Mouse (Mus musculus) kidney, postnatal 4 days (tissue): ENCODE data around the gene Gm10322.

Experiments used
- DNase-seq, 2 experiments: peaks; one replicate each; pipeline ENCODE4 v3.0.0; 2021; ENCODE audit warnings: mixed read lengths in 2 of 2

Gene Gm10322

DNA sequence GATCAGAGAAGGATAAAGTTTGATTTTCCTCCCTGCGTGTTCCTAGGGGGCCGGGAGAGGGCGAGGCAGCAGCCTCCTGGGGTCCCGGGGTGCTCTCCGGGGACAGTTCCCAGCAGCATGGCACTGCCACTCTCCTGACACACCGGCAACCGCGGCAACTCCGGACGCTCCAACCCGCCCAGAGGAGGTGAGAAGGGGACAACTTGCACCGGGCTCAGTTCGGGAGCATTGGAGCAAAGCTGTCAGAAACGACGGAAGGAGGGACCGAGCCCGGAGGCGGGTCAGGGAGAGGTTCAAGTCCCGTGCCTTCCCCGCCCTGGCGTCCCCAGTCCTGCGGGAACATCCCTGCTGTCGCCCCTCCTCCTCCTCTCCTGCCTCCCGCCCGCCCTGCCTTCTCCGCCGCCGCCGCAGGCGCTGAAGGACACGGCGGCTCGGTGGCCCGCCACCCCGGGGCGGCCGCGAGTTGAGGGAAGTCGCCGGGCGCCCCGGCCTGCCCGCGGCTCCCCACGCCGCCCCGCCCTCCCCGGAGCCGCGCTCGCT is at the start of gene Gm10322:
Gene Gm10322, plus strand, starts transcription at position 83 of the 540 bp plus-strand sequence.
- DNase-seq, result peak; percentile 74 to 85

DNA sequence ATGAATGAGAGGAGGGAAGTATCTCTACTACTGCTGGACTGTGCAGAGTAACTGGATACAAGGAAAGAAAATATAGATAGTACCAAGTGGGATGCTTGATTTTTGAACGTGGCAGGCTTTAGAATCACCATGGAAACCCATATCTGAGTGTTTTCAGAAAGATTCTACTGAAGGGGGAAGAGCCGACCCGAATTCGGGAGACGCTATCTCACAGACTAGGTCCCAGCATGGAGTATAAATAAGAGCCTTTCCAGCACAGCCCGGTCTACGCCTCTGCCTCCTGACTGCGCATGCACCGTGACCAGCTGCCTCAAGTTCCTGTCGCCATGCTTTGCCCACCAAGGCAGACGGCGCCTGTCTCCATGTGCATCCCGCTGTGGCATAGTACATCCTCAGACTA is 48.9 kb upstream of the Gm10322 start:
- no peak for DNase-seq

DNA sequence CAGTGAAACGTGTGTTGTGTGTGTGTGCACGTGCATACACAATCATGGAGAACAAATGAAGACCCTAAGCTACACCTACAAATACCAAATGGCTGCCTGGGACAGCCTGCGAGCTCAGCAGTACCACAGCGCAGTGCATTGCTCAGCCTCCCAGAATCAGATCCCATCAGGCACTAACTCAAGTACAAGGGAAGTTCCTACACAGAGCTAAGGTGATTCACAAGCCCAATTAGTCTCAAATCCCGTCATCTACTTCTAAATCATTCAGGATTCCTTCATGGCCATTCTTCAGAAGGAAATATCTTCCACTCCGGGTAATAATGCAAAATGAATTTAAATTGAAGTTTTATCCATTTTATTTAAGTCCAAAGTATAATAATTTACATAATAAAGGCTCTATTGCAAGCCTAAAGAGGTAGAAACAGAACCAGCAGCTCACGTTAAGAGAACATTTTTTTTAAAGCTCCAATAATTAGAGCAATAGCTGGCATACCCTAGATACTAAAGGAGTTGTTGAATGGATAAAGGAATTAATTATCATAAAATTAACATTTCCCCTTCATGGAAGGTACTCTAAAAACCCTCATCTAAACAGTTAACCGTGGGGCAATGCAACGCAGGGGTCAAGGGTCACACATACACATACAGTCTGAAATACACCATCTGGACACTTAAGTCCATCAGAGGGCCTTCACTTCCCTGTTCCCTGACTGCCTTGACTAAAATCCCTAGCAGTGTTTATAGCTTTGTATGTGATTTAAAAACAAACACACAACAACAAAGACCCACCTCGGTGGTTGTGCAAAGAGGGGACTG is 47.0 kb upstream of the Gm10322 start:
- DNase-seq, result no peak

DNA sequence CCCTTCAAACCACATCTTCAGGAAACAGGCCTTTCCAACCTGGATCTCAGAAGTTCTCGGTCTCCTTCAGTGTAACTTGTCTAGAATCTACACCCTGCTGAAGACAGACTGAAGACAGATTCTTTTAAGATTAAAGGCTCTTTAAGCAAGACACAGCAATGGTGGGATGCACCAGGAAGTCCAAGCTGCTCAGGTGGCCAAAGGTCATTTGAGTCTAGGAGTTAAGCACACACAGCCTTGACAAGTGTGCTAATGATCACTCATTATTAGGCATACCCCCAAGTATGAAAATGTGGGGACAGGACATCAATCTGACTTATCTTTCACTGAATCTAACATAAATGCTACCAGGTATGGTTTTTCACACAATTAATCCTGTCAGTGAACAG is 46.4 kb upstream of the Gm10322 start:
- no peak for DNase-seq

DNA sequence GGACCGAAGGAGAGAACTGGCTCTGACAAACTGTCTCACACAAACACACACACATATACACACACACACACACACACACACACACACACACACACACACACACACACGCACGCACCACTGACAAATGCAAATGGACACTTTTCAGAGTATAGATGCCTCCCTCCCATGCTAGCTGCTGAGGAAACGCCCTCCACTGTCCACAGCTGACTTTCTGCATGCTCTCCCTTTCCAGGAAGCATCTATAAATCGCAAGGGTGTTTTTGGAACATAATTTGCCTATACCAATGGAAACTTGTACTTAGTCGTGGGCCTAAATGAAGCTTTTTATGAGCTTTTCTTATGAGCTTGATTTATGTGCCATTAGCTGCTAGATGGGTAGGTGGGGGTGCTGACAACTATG is 45.5 kb upstream of the Gm10322 start:
- DNase-seq, result no peak

DNA sequence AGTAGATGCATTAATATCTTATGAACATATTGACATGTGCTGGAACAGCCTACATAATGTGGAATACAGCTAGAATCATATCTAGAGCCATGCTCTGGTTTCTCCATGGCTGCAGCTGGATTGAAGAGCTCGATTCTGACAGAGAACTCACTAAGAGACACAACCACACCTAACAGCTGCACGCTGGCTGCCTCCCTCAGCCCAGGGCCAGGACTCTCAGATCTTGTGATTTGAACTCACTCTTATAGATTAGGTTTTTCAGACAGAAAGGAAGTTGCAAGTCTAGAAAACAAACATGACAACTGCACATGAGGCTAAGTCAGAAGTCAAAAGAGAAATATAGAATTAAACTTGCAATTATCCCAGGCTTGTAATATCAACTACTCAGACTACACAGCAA is 45.1 kb upstream of the Gm10322 start:
- no peak for DNase-seq

DNA sequence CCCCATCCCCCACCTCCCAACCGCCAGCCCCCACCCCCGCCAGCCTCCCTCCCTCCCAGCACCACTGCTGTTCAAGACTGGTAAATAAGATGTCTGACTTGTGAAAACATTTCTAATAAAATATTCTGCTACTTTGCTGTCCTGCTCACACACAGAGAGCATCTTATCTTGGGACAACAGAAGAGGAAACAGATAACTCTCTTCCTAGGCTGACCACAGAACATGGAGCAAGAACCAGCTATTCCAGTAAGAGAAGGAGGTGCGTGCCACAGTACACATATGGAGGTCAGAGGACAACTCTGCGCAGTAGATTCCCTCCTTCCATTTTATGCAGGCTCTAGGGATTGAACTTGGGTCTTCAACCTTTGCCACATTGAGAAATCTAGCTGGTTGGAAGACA is 44.6 kb upstream of the Gm10322 start:
- DNase-seq, result no peak

DNA sequence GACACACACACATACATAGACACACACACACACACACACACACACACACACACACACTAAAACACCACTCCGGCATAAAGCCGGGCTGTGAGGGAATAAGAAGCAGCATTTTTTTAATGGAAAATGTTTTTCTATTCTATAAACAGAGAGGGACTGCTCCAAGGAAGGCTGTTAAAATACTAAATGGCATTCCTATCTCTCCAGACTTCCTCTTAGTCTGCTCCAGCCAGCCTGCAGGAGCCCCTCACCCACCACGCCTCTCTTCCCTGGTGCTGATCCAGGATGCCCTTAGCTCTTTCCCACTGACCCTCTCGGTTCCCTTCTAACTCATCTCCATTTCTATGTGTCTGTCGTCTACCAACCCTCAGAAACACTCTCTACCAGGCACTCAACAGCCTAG is 43.9 kb upstream of the Gm10322 start:
- no peak for DNase-seq

DNA sequence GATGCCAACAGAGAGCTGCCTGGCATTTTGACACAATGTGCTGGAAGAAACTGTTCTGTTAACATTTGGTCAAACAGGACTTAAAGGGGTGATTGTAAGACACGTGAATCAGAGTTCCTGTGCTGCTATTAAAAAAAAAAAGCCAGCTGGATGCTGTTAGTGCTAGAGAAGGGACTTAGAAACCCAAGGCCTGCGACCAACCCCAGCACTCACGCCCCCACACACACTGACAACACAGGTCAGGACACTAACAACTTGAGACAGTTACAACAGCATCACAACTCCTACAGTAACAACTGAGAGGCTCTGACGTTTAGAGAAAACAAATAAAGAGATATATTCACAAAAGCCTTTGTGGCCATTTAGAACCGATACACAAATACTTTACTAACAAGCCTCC is 39.6 kb upstream of the Gm10322 start:
- peak; percentile 28 to 37 for DNase-seq

DNA sequence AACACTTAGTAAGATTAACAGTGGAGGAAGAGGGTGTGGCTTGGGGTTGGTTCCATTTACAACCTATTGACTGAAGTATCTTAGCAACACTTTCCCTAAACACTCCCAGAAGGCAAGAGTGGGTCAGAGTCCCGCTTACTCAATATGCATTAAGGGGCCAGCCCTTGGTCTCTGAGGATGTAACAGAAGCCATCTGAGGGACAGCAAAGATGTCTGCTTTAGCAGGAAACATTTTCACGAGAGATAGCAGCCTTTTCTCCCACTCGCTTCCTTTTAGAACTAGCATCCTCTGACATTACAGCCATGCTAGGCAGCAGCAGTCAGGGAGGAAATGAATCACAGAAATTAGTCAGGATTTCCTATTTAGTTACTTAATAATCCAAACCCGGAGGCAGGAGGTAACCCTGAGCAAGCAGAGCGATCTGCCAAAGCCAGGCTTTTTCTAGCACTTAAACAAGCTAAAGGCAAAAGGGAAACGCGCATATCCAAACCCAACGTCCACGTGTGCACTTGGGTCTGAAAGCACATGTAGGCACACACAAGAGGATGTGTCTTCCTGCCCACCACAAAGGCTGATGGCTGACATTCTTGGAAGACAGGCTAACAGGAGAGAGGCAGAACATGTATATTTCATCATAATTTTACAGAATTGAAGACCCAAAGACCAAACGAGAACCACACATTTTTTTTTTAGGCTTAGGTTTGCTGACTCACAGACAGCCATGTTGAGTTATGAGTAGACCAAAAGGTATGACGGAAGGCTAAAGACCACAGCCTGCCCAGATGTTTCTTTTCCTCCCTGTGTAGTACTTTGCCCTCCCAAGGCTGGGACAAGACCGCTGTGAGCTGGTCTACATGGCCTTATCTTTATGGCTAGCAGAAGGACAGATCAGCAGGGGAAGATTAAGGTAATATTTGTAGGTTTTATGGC is 37.7 kb upstream of the Gm10322 start:
- peak; percentile 32 to 59 for DNase-seq

DNA sequence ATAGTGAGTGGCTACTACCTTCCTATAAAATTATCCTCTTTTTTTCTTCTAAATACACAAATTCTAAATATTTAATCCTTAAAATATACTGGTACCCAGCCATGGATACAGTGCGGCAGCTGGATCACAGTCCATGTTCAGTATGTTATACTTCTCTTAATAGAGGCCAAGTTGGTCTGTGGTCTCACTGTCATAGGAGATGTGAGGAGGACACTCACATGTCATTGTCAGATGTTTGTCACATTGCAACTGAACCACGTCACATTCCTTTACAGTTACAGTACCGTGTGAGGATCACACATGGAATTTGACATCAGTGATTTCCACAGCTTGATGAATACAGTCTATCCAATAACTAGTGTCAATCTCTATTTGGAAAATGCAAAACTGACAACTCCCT is 36.2 kb upstream of the Gm10322 start:
- no peak for DNase-seq

DNA sequence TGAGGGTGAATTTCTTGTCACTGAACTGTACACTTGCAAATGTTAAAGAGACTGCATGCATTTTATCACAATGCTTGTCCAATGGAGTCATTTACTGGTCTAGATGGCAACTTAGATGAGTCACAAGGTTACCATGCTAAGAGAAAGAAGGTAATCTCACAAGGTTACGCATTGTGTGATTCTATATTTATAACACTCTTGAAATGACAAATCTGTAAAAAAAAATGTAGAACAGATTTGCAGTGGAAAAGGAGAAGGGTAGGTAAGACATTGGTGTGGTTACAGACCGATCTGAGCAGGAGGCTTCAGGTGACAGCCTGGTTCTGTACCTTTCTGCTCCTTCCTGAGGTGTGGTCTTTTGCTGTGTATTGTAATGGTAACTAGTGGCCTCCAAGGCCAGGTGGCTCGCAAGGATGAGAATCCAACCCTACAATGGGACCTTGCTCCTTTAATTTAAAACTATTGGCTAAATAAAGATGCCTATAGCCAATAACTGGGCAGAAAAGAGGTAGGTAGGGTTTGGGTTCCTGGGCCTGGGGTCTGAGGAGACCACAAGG is 35.2 kb upstream of the Gm10322 start:
- no peak for DNase-seq

DNA sequence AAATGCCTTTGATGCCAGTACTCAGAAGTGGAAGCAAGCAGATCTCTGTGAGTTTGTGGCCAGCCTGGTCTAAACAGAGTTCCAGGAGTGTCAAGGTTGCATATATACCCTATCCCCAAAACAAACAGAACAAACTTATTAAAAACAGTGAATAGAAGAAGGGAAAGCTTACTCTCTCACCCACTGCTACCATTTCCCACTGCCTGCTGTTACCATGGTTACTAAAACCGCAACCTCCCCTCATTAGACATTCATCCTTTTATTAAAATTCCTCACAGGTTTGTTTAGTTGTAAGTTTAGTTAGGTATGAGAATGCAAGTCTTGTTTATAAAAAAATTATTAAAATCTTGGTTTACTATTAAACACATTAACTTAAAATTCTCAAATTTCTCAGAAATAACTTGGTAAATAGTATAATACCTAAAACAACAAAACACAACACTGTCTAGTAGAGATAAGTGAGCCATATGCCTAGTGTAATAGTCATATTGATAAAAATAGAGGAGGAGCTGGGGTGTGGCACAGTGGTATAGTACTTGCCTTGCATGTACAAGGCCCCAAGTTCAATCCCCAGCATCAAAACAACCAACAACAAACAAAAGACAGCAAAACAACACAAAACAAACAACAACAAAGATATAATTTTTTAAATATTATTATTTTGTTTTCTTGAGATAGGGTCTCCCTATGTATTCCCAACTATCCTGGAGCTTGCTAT is 33.9 kb upstream of the Gm10322 start:
- DNase-seq, result no peak

DNA sequence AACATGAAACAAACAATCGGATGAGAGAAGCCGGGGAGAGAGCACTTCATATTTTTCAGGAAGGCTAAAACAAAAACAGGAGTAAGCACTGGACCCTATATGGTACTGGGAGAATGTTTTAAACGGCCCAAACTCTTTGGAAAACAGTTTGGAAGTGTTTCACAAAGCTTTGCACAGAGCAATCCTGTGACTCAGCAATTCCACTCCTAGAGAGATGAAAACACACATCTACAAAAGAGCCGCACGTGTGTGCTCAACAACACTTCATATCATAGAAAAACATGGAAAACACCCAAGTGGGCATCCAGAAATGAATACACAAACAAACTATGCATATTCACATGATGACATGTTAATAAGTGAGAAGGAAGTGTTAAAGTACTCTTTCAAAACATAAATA is 30.2 kb upstream of the Gm10322 start:
- no peak for DNase-seq

DNA sequence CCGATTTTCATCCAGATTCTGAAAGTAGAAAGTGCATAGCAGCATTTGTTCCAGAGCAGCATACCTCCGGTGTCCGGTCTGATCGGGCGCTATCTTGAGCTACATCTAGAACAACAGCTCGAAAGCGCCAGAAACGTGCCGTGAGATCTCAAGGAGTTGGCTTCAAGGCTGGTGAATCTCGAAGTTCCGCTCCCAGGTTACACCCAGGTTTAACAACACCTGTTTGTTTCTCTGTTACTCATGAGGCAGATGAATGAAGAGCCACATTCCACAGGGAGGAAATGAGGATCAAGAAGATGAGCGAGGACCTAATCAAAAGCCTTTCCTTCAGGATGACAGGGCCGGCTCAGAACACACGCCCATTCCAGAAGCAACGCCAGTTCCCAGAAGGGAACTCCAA is 29.0 kb upstream of the Gm10322 start:
- DNase-seq, result no peak

DNA sequence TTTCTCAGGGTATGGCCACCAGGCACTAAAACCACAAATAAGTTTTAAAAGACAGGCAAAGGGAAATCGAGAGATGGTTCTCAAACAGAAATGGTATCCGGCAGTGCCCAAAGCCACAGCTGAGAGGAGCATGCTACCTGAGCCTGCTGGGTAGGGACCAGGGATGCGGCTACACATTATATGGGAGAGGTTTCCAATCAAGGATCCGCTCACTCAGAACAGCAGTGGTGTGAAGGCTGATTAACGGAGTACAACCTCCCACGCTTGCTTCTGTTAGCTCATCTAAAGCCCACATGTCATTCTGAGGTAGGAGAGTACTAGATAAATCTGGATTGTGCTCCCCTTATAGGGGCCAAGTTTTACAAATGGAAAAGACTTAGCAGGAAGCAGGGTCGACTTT is 27.7 kb upstream of the Gm10322 start:
- peak in 1 of 2 experiments; percentile 14 for DNase-seq

DNA sequence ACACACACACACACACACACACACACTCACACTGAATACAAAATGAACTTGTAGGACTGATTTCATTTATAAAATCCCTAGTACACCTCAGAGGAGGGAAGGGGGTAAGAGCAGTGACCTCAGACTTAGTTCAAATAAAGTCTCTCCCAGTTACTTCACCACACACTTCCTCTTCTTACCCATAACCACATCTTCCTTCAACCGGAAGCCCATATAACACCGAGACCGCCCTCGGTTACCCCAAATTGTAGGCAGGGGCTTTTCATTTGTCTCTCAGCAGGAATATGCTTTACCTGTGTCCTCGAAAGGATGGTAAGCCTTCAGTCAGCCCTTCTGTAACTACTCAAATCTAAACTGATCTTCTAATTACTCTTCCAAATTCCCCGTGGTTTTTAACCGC is 26.4 kb upstream of the Gm10322 start:
- no peak for DNase-seq

DNA sequence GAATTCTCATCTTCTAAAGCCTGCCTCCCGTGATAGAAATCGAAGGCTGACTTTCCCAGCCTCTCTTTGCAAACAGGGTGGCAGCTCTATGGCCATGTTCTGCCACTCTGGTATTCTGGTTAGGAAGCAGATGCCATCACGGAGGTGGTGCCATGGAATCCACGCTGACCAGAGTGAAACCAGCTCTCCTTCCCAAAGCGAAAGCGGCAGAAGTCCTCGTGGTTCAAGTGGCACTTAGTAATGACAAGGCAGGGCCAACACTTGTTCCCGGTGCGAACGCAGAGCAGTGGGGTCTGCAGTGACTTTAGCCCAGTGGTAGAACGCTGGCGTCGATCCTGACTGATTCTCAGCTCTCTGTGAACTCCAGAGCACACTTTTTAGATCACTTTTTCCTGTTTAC is 26.0 kb upstream of the Gm10322 start:
- DNase-seq, result no peak

DNA sequence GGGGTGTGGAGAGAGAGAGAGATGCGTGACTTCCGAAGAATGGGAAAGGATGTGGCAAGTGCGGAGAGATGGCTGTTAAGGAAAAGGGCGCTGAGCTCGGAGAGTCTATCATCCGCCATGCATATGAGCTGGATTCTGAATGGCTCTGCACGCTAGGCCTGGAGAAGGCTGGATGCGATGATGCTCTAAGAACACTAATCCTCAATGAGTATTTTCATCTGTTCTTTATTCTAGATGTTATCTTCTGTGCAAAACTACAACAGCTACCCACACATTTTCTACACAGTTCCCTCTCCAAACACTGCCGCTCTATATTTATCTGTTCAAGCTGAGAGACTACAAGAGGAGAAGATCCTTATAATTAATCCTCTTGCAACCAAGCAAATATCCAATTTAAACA is 25.3 kb upstream of the Gm10322 start:
- no peak for DNase-seq

DNA sequence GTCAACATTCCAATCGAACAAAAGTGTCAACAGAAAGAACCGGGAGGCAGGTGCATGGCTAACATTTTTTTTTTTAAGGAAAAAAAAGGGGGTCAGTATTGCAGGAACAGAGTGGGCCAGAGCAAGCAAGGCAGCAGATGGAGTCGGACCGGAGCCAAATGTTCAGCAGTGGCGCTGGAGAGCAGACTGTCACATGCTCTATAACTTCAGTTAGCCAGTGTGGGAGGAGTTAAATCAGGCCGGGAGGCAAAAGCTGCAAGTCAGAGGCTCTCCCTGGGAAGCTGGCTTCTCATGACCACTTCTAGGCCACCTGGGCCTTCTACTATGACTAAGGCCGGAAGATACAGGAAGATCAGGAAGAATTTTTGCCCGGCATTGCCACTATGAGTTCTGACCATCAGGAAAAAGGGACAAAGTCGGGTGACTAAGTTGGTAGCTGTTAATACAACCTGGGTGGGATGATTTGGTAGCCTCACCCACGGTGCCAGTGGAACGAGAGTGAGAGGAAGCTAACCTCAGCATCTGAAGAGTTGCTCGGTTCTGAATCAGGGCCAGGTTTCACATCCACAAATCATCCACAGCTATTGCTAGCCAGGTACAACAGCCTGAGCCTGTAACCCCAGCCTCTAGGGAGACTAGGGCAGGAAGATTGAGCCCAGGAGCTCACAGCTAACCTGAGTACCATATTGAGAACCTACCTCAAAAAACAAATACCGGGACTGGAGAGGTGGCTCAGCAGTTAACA is 21.9 kb upstream of the Gm10322 start:
- peak; percentile 52 to 65 for DNase-seq

DNA sequence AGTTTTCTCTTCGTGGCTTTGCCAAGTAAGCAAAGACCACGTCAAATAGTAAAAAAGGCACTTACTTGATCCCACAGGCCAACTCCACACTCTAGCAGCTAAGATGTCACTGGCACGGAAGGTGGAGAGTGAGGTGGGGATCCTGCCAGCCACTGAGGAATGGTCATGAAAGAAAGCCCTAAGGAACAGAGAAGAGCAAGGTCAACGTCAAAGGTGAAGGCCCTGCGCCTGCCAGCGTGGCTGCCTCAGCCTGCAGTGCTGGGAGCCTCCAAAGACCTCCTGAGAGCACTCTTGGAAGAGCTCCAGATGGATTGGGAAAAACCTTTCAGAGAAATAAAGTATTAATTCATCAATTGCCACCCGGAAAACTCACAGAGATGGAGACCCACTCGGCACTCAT is 15.3 kb upstream of the Gm10322 start:
- no peak for DNase-seq

DNA sequence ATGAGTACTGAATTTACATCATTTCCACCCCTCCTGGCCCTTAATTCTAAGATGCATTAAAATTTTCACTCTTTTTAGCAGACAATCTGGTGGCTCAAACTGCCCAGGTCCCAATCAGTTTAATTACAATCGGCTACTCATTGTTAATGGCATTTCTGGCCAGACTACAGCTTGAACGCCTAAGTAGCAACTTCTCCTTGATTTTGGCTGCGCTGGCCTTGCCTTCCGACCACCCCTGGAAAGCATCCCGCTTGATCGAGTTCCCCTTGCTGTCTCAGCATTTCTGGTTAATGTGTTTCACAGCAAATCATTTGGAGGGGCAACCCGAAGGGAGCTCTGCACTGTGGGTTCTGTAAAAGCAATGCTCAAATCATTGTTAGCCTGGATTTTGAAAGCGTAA is 13.8 kb upstream of the Gm10322 start:
- peak; percentile 21 to 28 for DNase-seq
